Mouse (Mus musculus): ENCODE data around the gene Ndufs2. TPM values are rescaled to one million over a fixed set of nuclear protein-coding genes. Genes with fewer than 3 reads are reported as not detected.

Ndufs2 gene
- polyA plus RNA-seq, 1 experiment from 2014 or later, result 254 TPM

DNA sequence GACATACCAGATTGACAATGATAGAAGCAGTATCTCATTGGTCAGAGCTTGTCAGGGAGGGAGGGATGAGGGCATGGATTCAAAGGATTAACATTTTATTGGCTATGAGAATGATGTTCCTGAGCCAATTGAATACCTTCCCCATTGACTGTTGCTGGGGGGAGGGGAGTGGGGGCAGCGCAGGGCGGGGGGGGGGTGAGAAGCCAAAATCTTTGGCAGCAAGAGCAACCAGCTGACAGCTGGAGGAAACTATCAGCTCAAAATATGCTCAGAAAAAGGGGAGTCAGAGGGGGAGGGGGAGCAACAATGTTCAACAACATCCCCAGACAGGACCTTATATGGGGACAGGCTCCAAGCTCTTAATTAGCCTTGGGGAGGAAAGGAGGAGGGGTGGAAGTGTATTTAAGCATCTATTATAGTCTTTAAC is 12.0 kb upstream of the Ndufs2 start:
- peak overlapping the region; percentile 24 for H3K4me3 ChIP-seq
- peak; percentile 89 for ATAC-seq (ENCODE audit: low FRiP score, low read depth)
- WGBS, result 0% methylated on average over 2 of the region's 2 CpGs
- H3K9me3 ChIP-seq, result no peaks in the 10 kb centered on the region
- no peak overlapping the region for H3K9ac ChIP-seq
- H3K4me2 ChIP-seq (replicated peaks), result peak overlapping the region; percentile 58
- H3K27ac ChIP-seq, result peak overlapping the region; percentile 89; the same call in 1 of the 2 replicates
- peaks cover 21% of the 10 kb centered on the region for H3K4me1 ChIP-seq
- no peaks in the 10 kb centered on the region for H3K27me3 ChIP-seq
- peaks cover 15% of the 10 kb centered on the region for H3K36me3 ChIP-seq

DNA sequence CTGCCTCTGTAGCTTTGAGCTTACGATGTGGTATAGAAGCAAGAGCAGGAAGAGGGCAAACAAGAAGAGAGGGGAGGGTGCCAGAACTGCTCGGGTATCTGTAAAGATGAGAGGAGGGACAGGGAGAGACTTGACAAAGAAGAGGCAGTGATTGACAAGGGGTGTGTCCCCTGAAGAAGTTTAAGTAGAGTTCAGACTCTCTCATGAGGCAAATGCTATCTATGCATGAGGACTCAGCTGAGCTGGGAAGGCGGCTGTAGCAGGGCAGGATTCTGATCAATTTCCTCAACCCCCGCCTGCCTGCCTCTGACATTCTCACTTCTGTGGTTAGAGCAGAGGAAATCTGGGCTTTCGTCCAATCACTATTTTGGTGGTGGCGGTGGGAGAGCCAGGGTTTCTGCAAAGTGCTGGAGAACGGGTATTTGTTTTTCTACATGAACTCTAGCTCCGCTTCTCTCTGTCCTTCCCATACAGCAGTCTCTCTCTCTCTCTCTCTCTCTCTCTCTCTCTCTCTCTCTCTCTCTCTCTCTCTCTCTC is 11.5 kb upstream of the Ndufs2 start:
- Histone ChIP-seq H3K4me1 (peaks cover 21% of the 10 kb centered on the region), H3K27ac (peak overlapping the region; percentile 89), H3K27me3 (no peaks in the 10 kb centered on the region), H3K36me3 (peaks cover 20% of the 10 kb centered on the region), H3K9me3 (no peaks in the 10 kb centered on the region), H3K9ac (peak overlapping the region; percentile 48), H3K4me3 (peak overlapping the region; percentile 24), H3K4me2 (replicated peaks) (peak overlapping the region; percentile 58)
- 7% methylated on average over 8 of the region's 8 CpGs for WGBS
- ATAC-seq (ENCODE audit: low FRiP score, low read depth), result peak; percentile 84

DNA sequence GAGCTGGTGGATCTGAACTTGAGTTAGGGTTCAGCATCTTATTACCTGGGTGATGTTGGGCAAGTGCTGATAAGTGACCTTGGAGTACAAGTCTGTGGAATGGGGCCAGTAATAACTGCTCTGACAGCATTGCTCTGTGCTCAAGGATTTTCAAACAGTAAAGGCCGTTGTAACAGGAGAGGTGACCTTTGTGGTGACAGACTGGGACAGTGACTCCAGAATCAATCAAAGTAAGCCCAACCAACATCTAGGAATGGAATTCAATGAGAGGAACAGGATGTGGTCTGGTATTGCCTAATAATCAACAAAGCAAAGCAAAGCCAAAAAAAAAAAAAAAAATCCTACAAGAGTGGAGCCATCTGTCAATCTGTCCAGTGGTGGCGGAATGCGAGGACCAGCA is 9.1 kb upstream of the Ndufs2 start:
- H3K27me3 ChIP-seq, result no peaks in the 10 kb centered on the region
- no peak overlapping the region for H3K4me2 ChIP-seq (replicated peaks)
- peaks cover 42% of the 10 kb centered on the region for H3K36me3 ChIP-seq
- ATAC-seq (ENCODE audit: low FRiP score, low read depth), result no peak
- no peak overlapping the region for H3K27ac ChIP-seq
- WGBS, result 75% methylated on average over 3 of the region's 3 CpGs
- H3K9ac ChIP-seq, result no peak overlapping the region
- no peak overlapping the region for H3K4me3 ChIP-seq
- H3K9me3 ChIP-seq, result no peaks in the 10 kb centered on the region
- peaks cover 21% of the 10 kb centered on the region for H3K4me1 ChIP-seq

DNA sequence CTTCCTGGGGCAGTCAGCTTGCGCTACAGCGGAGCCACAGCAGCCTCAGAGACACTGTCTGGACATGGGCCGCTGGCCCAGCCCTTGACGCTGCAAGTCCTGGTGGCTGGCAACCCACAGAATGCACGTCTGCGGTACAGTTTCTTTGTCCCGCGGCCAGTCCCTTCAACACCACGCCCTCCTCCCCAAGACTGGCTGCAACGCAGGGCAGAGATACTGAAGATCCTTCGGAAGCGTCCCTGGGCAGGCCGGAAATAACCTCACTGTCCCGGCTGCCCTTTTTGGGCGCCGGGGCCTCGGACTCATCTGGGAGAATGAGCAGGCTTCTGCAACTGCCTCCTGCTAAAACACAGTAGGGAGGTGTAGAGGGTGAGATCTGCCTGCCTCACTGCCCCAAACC is 7.7 kb upstream of the Ndufs2 start:
- Histone ChIP-seq H3K27me3 (no peaks in the 10 kb centered on the region), H3K4me2 (replicated peaks) (no peak overlapping the region), H3K9me3 (no peaks in the 10 kb centered on the region), H3K27ac (no peak overlapping the region), H3K4me3 (no peak overlapping the region), H3K4me1 (peaks cover 19% of the 10 kb centered on the region), H3K9ac (no peak overlapping the region), H3K36me3 (peaks cover 54% of the 10 kb centered on the region)
- 79% methylated on average over 17 of the region's 17 CpGs for WGBS
- no peak for ATAC-seq (ENCODE audit: low FRiP score, low read depth)

DNA sequence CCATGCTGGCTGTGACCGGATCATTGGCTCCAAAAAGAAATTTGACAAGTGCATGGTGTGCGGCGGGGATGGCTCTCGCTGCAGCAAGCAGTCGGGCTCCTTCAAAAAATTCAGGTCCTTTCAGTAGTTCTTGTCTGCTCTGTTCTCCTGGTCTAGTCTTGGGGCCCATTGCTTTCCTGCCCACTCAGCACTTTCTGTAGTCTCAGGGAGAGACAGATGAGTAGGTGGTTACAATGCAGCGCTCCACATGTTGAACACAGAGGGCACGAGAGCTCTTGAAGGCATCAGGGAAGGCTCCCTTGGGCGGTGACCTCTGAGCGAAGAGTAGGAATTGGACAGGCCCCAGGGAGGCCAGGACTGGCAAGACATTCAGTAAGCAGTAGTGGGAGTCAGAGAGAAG is 6.6 kb upstream of the Ndufs2 start:
- WGBS, result 86% methylated on average over 9 of the region's 9 CpGs
- Histone ChIP-seq H3K36me3 (peaks cover 57% of the 10 kb centered on the region), H3K9me3 (no peaks in the 10 kb centered on the region), H3K27ac (no peak overlapping the region), H3K4me3 (no peak overlapping the region), H3K9ac (no peak overlapping the region), H3K4me2 (replicated peaks) (no peak overlapping the region), H3K4me1 (peaks cover 14% of the 10 kb centered on the region), H3K27me3 (no peaks in the 10 kb centered on the region)
- no peak for ATAC-seq (ENCODE audit: low FRiP score, low read depth)

DNA sequence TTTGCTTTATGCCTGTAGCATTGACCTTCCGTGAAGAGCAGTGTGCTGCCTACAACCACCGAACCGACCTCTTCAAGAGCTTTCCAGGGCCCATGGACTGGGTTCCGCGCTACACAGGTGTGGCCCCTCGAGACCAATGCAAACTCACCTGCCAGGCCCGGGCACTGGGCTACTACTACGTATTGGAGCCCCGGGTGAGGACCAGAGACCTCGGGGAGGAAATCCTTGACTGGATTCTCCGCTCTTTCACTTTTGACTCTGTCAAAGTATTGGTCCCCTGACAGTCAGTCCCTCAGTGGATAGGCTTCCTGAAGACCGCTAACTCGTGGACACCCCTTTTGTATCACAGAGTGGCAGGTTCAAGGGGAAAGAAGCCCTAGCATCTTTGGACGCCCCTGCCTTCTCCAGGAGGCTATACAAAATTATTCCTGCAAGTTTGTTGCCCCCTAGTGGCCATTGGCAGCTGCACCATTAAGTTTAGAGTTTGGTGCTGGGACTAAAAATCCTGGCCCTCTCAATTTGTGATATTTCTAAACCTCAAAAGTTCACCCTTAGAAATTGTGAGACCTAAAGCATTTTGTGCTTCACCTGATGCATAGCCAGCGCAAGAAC is 5.9 kb upstream of the Ndufs2 start:
- H3K4me2 ChIP-seq (replicated peaks), result no peak overlapping the region
- H3K4me3 ChIP-seq, result no peak overlapping the region
- no peak overlapping the region for H3K27ac ChIP-seq
- no peak for ATAC-seq (ENCODE audit: low FRiP score, low read depth)
- H3K27me3 ChIP-seq, result no peaks in the 10 kb centered on the region
- peaks cover 57% of the 10 kb centered on the region for H3K36me3 ChIP-seq
- H3K4me1 ChIP-seq, result peaks cover 14% of the 10 kb centered on the region
- no peaks in the 10 kb centered on the region for H3K9me3 ChIP-seq
- no peak overlapping the region for H3K9ac ChIP-seq
- WGBS, result 69% methylated on average over 15 of the region's 15 CpGs

DNA sequence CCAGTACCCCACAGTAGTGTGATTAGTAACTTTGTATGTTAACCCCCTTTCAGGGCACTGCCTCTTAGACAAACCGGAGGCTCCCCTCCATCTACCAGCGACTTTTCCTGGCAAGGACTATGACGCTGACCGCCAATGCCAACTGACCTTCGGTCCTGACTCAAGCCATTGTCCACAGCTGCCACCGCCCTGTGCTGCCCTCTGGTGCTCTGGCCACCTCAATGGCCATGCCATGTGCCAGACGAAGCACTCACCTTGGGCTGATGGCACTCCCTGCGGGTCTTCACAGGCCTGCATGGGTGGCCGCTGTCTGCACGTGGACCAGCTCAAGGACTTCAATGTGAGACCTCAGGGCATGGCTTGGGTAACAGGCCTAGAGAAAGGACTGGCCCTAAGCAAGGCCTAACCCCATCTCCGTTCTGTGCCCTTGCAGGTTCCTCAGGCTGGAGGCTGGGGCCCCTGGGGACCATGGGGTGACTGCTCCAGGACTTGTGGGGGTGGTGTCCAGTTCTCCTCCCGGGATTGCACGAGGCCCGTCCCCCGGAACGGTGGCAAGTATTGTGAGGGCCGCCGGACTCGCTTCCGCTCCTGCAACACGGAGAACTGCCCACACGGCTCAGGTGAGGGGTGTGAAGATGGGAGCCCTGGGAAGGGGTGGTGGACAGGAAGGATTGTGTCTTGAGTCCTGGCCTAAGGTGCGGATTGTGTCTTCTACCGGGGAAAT is 5.1 kb upstream of the Ndufs2 start:
- Histone ChIP-seq H3K4me1 (peaks cover 20% of the 10 kb centered on the region), H3K4me2 (replicated peaks) (no peak overlapping the region), H3K36me3 (peaks cover 57% of the 10 kb centered on the region), H3K9me3 (no peaks in the 10 kb centered on the region), H3K9ac (no peak overlapping the region), H3K4me3 (no peak overlapping the region), H3K27me3 (no peaks in the 10 kb centered on the region), H3K27ac (no peak overlapping the region)
- 89% methylated on average over 24 of the region's 24 CpGs for WGBS
- ATAC-seq (ENCODE audit: low FRiP score, low read depth), result no peak

DNA sequence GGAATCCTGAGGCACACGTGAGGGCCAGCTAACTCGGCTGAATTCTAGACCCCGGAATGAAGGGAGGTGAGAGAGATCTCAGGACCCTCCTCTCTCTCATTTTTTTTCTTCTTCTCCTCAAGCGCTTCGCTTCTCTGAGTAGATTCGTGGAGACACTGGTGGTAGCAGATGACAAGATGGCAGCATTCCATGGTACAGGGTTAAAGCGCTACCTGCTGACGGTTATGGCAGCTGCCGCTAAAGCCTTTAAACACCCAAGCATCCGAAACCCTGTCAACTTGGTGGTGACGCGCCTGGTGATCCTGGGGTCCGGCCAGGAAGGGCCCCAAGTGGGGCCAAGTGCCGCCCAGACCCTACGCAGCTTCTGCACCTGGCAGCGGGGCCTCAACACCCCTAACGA is 1.2 kb upstream of the Ndufs2 start:
- peaks cover 55% of the 10 kb centered on the region for H3K4me1 ChIP-seq
- H3K4me3 ChIP-seq, result peak overlapping the region; percentile 45
- peak overlapping the region; percentile 64 for H3K9ac ChIP-seq
- H3K27ac ChIP-seq, result peak overlapping the region; percentile 90
- no peaks in the 10 kb centered on the region for H3K9me3 ChIP-seq
- H3K4me2 ChIP-seq (replicated peaks), result peak overlapping the region; percentile 77
- H3K36me3 ChIP-seq, result peaks cover 35% of the 10 kb centered on the region
- WGBS, result 33% methylated on average over 17 of the region's 17 CpGs
- no peak for ATAC-seq (ENCODE audit: low FRiP score, low read depth)
- no peaks in the 10 kb centered on the region for H3K27me3 ChIP-seq

DNA sequence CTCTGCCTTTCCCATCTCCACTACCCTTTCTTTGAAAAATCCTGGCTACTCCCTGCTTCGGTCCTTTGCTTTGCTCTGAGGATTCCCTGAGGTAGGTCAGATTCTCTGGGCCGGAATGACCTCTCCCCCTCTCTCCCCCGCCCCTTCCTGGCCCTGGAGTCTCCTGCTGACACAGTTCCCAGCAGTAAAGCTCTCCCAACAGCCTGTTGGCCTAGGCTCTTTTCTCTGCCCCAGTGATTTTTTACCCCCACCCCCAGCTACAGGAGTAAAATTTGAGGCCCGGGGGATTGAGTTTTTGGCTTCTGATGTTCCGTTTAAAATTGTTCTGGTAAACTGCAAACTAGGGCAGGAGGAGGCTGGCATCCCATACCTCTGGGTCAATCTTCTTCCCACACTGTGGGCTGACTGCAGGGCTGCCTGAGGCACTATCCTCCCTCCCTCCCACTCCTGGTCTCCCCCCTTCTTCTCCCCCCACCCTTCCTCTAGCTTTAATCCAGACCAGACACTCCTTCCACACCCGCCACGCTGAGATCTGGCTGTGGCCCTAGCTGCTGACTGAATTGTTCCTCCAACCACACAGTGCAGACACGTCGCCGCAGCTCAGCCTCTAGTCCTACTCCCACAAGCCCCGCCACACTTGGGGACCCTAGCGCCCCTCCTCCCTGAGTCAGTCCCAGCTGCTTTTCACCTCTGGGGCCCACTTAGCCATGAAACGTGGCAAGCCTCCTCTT is 571 bp upstream of the Ndufs2 start:
- peak overlapping the region; percentile 77 for H3K4me2 ChIP-seq (replicated peaks)
- H3K27me3 ChIP-seq, result no peaks in the 10 kb centered on the region
- 6% methylated on average over 13 of the region's 13 CpGs for WGBS
- H3K4me1 ChIP-seq, result peaks cover 55% of the 10 kb centered on the region
- H3K4me3 ChIP-seq, result peak overlapping the region; percentile 45
- H3K9me3 ChIP-seq, result no peaks in the 10 kb centered on the region
- peaks cover 29% of the 10 kb centered on the region for H3K36me3 ChIP-seq
- peak; percentile 55 for ATAC-seq (ENCODE audit: low FRiP score, low read depth)
- H3K9ac ChIP-seq, result peak overlapping the region; percentile 64
- H3K27ac ChIP-seq, result peak overlapping the region; percentile 90

DNA sequence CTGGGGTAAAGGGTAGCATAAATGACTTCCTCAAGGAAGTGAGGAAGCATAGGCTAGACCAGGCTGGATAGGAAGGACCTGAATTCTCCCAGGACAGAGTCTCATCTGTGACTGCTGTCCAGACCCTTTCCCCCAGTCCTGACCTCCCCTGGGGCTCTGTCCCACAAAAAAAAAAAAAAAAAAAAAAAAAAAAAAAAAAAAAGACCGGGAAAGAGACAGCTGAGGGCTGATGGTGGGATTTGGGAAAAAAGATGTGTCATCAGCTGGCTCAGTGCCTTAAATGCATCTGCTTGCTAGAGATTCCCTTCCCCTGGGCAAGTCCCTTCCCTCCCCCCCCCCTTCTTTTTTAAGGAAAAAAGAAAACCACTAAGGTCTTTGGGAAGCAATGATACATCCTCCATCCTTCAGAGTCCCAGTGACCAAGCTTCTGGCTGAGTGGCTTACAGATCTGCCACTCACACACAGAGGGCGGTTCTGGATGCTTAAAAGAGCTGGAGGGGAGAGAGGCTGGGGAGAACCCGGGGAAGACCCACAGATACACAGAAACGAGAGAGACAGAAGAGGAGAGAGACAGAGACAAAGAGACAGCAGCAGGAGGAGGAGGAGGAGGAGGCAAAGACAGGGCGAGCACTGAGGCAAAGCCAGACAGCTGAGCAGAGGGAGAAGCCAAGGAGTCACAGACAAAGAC is 1.1 kb downstream of the Ndufs2 start, which contains the start of gene Adamts4:
TSS of gene Adamts4 (plus strand) at position 509 of the 688 bp plus-strand sequence.
- no peaks in the 10 kb centered on the region for H3K27me3 ChIP-seq
- H3K36me3 ChIP-seq, result peaks cover 18% of the 10 kb centered on the region
- WGBS, result 13% methylated on average over 5 of the region's 5 CpGs
- no peak for ATAC-seq (ENCODE audit: low FRiP score, low read depth)
- H3K4me1 ChIP-seq, result peaks cover 68% of the 10 kb centered on the region
- peak within 1 kb of the TSS; percentile 45 for H3K4me3 ChIP-seq
- H3K9me3 ChIP-seq, result no peaks in the 10 kb centered on the region
- peak within 1 kb of the TSS; percentile 90 for H3K27ac ChIP-seq
- peak within 1 kb of the TSS; percentile 64 for H3K9ac ChIP-seq
- peak within 1 kb of the TSS; percentile 77 for H3K4me2 ChIP-seq (replicated peaks)

DNA sequence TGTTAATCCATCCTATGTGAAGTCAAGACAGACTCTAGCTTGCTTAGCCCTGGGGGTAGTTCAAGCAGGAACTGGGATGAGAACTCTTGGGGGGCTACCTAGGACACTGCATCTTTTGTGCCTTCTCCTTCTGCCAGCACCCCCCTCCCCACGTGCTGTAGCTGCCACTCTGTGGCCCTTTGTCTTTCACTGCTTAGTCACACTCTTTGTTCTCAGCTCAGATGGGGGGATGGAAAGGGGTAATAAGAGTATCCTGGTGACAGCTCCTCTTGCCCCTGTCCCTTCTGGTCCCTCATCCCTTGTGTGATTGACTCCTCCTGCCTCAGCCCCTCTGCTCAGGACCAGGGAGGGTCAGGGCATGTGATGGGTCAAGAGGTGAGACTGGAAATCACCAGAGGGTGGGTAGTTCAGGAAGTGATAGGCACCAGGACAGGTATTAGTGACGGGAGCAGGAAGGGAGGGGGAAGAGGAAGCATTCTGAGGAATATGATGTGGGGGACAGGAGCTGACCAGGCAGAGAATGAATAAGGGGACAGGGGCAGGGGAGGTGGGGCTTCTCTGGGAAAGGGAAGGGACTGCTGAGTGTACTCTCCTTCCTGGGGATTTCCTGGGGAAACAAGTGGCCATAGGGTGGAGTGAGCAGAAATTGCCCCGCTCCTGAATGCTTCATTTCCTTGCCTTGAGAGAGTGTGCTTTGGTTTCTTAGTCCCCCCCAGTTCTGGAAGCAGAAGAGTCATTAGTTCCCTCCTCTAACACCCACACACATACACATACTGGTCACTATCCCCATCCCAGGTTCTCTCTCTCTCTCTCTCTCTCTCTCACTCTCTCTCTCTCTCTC is 2.6 kb downstream of the Ndufs2 start:
- 57% methylated on average over 3 of the region's 3 CpGs for WGBS
- Histone ChIP-seq H3K36me3 (peaks cover 18% of the 10 kb centered on the region), H3K4me3 (no peak overlapping the region), H3K4me1 (peaks cover 70% of the 10 kb centered on the region), H3K27me3 (no peaks in the 10 kb centered on the region), H3K9me3 (no peaks in the 10 kb centered on the region), H3K27ac (peak overlapping the region; percentile 90; the same call in 1 of the 2 replicates), H3K4me2 (replicated peaks) (no peak overlapping the region), H3K9ac (no peak overlapping the region)
- no peak for ATAC-seq (ENCODE audit: low FRiP score, low read depth)
